Comparison of ENCODE assay signal across 8 mouse cellular contexts in genomic region chr17:88511095-88511551, GRCm38 (mm10). TPM values are rescaled to one million over a fixed set of nuclear protein-coding genes. Genes with fewer than 3 reads are reported as not detected.
DNase-seq lines count a peak whose midpoint lies in the region; ATAC-seq lines count a peak whose summit lies in the region.

No protein-coding gene starts in this region.

- ATAC-seq in activated CD4-positive, CD25-positive, alpha-beta regulatory T cell, adult 4 months, result peak; percentile 94
- ATAC-seq in intestine, embryonic 15.5 days, result peak; percentile 75
- ATAC-seq in midbrain, embryonic 11.5 days (ENCODE audit: low FRiP score), result peak; percentile 81

- DNase-seq in cerebellum, postnatal 25 days, result peak; percentile 92
- DNase-seq in gastrocnemius, adult 18-20 months (ENCODE audit: low spot score), result peak; percentile 75
- peak; percentile 85 for DNase-seq in left cerebral cortex, postnatal 4 days
- peak; percentile 99 for DNase-seq in midbrain, embryonic 11.5 days (ENCODE audit: low spot score, missing footprints)
- DNase-seq in skeletal muscle tissue, adult 2 months (ENCODE audit: low read depth, low spot score), result peak; percentile 45
- peak; percentile 68 for DNase-seq in yolk sac, embryonic 10.5 days (ENCODE audit: low spot score)

- no peak overlapping the region for H3K27ac ChIP-seq in intestine, embryonic 15.5 days
- H3K27ac ChIP-seq in midbrain, embryonic 11.5 days (ENCODE audit: low read depth, low read length), result no peak overlapping the region

- H3K36me3 ChIP-seq in intestine, embryonic 15.5 days, result no peaks in the 10 kb centered on the region
- no peaks in the 10 kb centered on the region for H3K36me3 ChIP-seq in midbrain, embryonic 11.5 days (ENCODE audit: control insufficient read depth, insufficient read depth, low read length)

- no peaks in the 10 kb centered on the region for H3K27me3 ChIP-seq in intestine, embryonic 15.5 days (replicated peaks)
- no peaks in the 10 kb centered on the region for H3K27me3 ChIP-seq in midbrain, embryonic 11.5 days (ENCODE audit: control insufficient read depth, insufficient read depth, low read length)

- peaks cover 10% of the 10 kb centered on the region; the same call in 1 of the 2 replicates for H3K4me1 ChIP-seq in intestine, embryonic 15.5 days (replicated peaks)
- no peaks in the 10 kb centered on the region for H3K4me1 ChIP-seq in midbrain, embryonic 11.5 days (ENCODE audit: control insufficient read depth, insufficient read depth, low read length)

- no peaks in the 10 kb centered on the region for H3K9me3 ChIP-seq in intestine, embryonic 15.5 days
- H3K9me3 ChIP-seq in midbrain, embryonic 11.5 days (ENCODE audit: control insufficient read depth, low read length), result no peaks in the 10 kb centered on the region

- intact Hi-C loops in left cerebral cortex, postnatal 4 days (cut with DNase I), result loop anchor here (5.0 kb wide), 3 partner anchors 69 to 444 kb away; partner anchors contain the start of genes Fbxo11 and Foxn2

- H3K4me3 ChIP-seq in intestine, embryonic 15.5 days (replicated peaks), result no peak overlapping the region
- H3K4me3 ChIP-seq in midbrain, embryonic 11.5 days (ENCODE audit: low read depth, low read length), result no peak overlapping the region

- H3K9ac ChIP-seq in intestine, embryonic 15.5 days, result no peak overlapping the region
- H3K9ac ChIP-seq in midbrain, embryonic 11.5 days (ENCODE audit: low read length), result no peak overlapping the region

- 18% methylated on average over 10 of the region's 10 CpGs for WGBS in intestine, embryonic 15.5 days
- WGBS in midbrain, embryonic 11.5 days, result 5% methylated on average over 10 of the region's 10 CpGs

- H3K4me2 ChIP-seq in intestine, embryonic 15.5 days (replicated peaks), result no peak overlapping the region
- peak overlapping the region; percentile 3; the same call in 1 of the 2 replicates for H3K4me2 ChIP-seq in midbrain, embryonic 11.5 days

RNA-seq across cellular contexts. Expression of gene Ppp1r21, which starts 18.8 kb away (rescaled TPM):
- polyA plus RNA-seq in activated CD4-positive, CD25-positive, alpha-beta regulatory T cell, adult 4 months (2017; shearing (Covaris generic)), result 10 to 100 TPM; 21.8 to 34.3 TPM
- 1 to 10 TPM; 6.2 TPM for total RNA-seq in gastrocnemius, adult 18-20 months (2021)
- 21.4 and 22.4 TPM in 2 replicates for polyA plus RNA-seq in intestine, embryonic 15.5 days (2015; fragmentation: Nextera tagmentation; extraction: Ambion mirVana)
- 10 to 100 TPM; 71.4 to 71.6 TPM for total RNA-seq in left cerebral cortex, postnatal 4 days (2021)
- polyA plus RNA-seq in midbrain, embryonic 11.5 days (2014; fragmentation: Nextera tagmentation; extraction: Ambion mirVana), result 22.7 and 24.0 TPM in 2 replicates

Comparison
In these comparisons a context has a peak if more than half of its experiments do, and no peak if none do; other contexts are left out.
1. DNase-seq: peak in every context shown above with its lines; median percentile 99 in midbrain, embryonic 11.5 days; 92 in cerebellum, postnatal 25 days; 85 in left cerebral cortex, postnatal 4 days; 75 in gastrocnemius, adult 18-20 months; 68 in yolk sac, embryonic 10.5 days; 45 in skeletal muscle tissue, adult 2 months.